In the genomic region with DNA sequence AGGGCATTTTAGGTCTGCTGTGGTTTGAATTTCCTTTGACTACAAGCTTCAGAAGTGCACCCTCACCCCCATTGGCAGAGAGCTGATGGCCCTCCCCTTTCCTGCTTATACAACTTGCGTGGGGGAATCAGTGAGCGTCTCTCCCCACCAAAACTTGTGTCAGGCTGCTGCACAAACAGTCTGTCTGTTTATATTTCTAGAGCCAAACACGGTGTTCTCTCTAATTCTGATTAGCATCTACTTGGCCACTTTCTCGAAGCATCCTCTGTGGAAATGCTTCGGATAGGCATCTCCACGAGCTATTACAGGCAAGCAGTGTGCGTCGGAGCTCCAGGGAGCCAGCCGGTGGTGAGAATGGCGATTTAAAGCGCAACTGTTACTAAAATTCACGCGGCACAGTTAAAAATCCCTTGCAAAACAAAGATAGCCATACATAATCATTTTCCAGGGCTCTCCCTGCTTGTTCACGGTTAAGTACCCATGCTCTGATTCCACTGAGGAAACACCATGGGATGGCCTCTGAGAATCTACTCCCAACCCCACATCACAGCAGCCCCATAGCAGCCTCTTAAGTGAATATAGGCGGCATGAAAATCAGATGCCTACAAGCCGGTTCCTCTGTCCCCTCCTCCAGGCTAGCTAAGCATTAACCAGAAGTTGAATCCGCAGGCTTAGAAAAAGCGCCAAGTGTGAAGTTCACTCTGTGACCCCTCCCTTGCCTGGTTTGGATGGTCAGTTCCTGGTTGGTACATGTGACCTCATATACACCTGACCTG, we compare ENCODE assay signal across 8 mouse cellular contexts.
DNase-seq lines count a peak whose midpoint lies in the region; ATAC-seq and TF ChIP-seq lines count a peak whose summit lies in the region.
"Had no signal": no experiment of that assay in that cellular context is flagged by ENCODE, and none has a peak within 500 bp of the region (broad histone marks: within the 10 kb centered on the region; RNA-seq: fewer than 3 reads in every experiment).

No protein-coding gene starts in this region.

- H3K9ac ChIP-seq in embryonic facial prominence, embryonic 11.5 days (replicated peaks; ENCODE audit: low read length) = no peak overlapping the region
- peak overlapping the region; percentile 59 for H3K9ac ChIP-seq in liver, adult 2 months (ENCODE audit: low read depth, low read length)

- no peak for ATAC-seq in embryonic facial prominence, embryonic 11.5 days (replicated peaks; ENCODE audit: insufficient number of reproducible peaks, low FRiP score, low TSS enrichment, low read depth)

- WGBS in embryonic facial prominence, embryonic 11.5 days = 35% methylated on average over 18 of the region's 18 CpGs
- WGBS in liver, adult 2 months = 7% methylated on average over 18 of the region's 18 CpGs
- WGBS in olfactory bulb, adult 2 months = 14% methylated on average over 18 of the region's 18 CpGs

- H3K9me3 ChIP-seq in embryonic facial prominence, embryonic 11.5 days (replicated peaks; ENCODE audit: control insufficient read depth, low read length) = no peaks in the 10 kb centered on the region

- TF ChIP-seq CTCF in liver, adult 2 months (IDR thresholded peaks at IDR 0.05; ENCODE audit: low read depth, low read length) = no peak
- no peak for TF ChIP-seq CTCF in olfactory bulb, adult 2 months (IDR thresholded peaks at IDR 0.05; ENCODE audit: insufficient read depth, low read depth, low read length)

- peak overlapping the region; percentile 6; the same call in 1 of the 2 replicates for H3K4me2 ChIP-seq in embryonic facial prominence, embryonic 11.5 days (ENCODE audit: low read depth, low read length)

- peak; percentile 67 for DNase-seq in brain, adult 2 months (ENCODE audit: low read depth, low spot score)
- DNase-seq in embryonic facial prominence, embryonic 11.5 days (ENCODE audit: low spot score) = peak; percentile 20
- DNase-seq in kidney, adult 18-20 months = peak; percentile 77
- peak; percentile 99 for DNase-seq in liver, adult 2 months (ENCODE audit: extremely low read depth, low read depth, low spot score)
- no peak for DNase-seq in cerebellum, postnatal 25 days
- no peak for DNase-seq in thymus, postnatal 0 days (ENCODE audit: low spot score)

- no peak overlapping the region for H3K4me3 ChIP-seq in embryonic facial prominence, embryonic 11.5 days (ENCODE audit: low read depth, low read length)
- H3K4me3 ChIP-seq in liver, adult 2 months (ENCODE audit: insufficient read depth, low read depth, low read length) = no peak overlapping the region
- peak overlapping the region; percentile 31 for H3K4me3 ChIP-seq in olfactory bulb, adult 2 months (ENCODE audit: insufficient read depth, low read depth, low read length)

- no peaks in the 10 kb centered on the region; the same call in 1 of the 2 replicates for H3K4me1 ChIP-seq in embryonic facial prominence, embryonic 11.5 days (ENCODE audit: control insufficient read depth, insufficient read depth, low read length)
- H3K4me1 ChIP-seq in liver, adult 2 months (ENCODE audit: control insufficient read depth, insufficient read depth, low read length) = no peaks in the 10 kb centered on the region
- H3K4me1 ChIP-seq in olfactory bulb, adult 2 months (ENCODE audit: control insufficient read depth, insufficient read depth, low read length) = 0 out of 2 replicates have a peak, but pooled peaks cover 2% of the 10 kb centered on the region

- no peak for TF ChIP-seq POLR2A in liver, adult 2 months (IDR thresholded peaks at IDR 0.05; ENCODE audit: extremely low read depth, insufficient read depth, low read length)
- TF ChIP-seq POLR2A in olfactory bulb, adult 2 months (IDR thresholded peaks at IDR 0.05; ENCODE audit: insufficient read depth, low read depth, low read length) = no peak

- H3K36me3 ChIP-seq in embryonic facial prominence, embryonic 11.5 days (replicated peaks; ENCODE audit: control insufficient read depth, insufficient read depth, low read depth, low read length) = no peaks in the 10 kb centered on the region
- no peaks in the 10 kb centered on the region for H3K36me3 ChIP-seq in liver, adult 2 months (ENCODE audit: control insufficient read depth, insufficient read depth, low read length)

- no peaks in the 10 kb centered on the region for H3K27me3 ChIP-seq in embryonic facial prominence, embryonic 11.5 days (ENCODE audit: control insufficient read depth, insufficient read depth, low read length)
- no peaks in the 10 kb centered on the region; the same call in 1 of the 2 replicates for H3K27me3 ChIP-seq in liver, adult 2 months (ENCODE audit: control insufficient read depth, insufficient read depth, low read length)

- H3K27ac ChIP-seq in embryonic facial prominence, embryonic 11.5 days (replicated peaks; ENCODE audit: low read depth, low read length) = no peak overlapping the region
- H3K27ac ChIP-seq in liver, adult 2 months (replicated peaks; ENCODE audit: insufficient read depth, low read depth, low read length) = peak overlapping the region; percentile 29
- peak overlapping the region; percentile 72 for H3K27ac ChIP-seq in olfactory bulb, adult 2 months (ENCODE audit: insufficient read depth, low read depth, low read length)
- H3K27ac ChIP-seq: macrophage had no signal

- H3K79me2 ChIP-seq in liver, adult 2 months (ENCODE audit: control insufficient read depth, insufficient read depth, low read length) = no peaks in the 10 kb centered on the region

Comparison
In these comparisons a context has a peak if more than half of its experiments do, and no peak if none do; other contexts are left out.
1. DNase-seq: peak in brain, adult 2 months (single experiment), embryonic facial prominence, embryonic 11.5 days (single experiment), kidney, adult 18-20 months (single experiment) and liver, adult 2 months (single experiment); none in cerebellum, postnatal 25 days (0 of 2) and thymus, postnatal 0 days (single experiment).